Mouse (Mus musculus) adrenal gland (tissue): Measurements from ENCODE around the gene Pdia5.

Experiments
- intact Hi-C: fragments of 180-260 bp; cut with DNase I; formaldehyde crosslinking; loops from one replicate; pipeline ENCODE4 v1.15.1; 2025
- microRNA-seq, 2 experiments: library from miRNA; unstranded; fragments of <30 nt; microRNA quantifications; one replicate each; pipeline ENCODE4; 2019

The Pdia5 gene

DNA sequence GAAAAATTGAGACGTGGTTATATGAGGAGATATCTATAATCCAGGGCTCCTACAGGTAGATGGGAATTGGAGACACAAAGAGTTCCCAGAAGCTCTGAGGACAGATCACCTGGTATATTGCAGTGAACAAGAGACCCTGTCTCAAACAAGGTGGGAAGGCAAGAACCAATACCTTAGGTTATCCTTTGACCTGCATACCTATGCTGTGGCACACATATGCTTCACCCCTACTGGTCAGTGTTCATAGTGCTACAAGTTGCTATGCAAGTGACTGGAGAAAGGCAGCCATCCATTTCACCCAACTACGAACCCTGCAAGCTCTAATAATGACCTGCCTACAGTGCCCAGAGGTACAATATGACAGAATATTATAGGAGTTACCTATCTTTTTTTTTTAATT, 128.5 kb downstream of the Pdia5 start:
- intact Hi-C loops = no loop called here

- intact Hi-C loops = no loop called here
Observed at GRCm38 (mm10) chr16:35360593-35360992, 130.1 kb downstream of the Pdia5 start.

- intact Hi-C loops = no loop called here
Observed at GRCm38 (mm10) chr16:35357449-35357848, 133.2 kb downstream of the Pdia5 start.

Small RNA genes lying within 50 kb of the gene (microRNA-seq; reads per million reads assigned to microRNA genes)
- gene Gm25548 = 0 reads per million in 2 experiments
